Mouse (Mus musculus) gastrocnemius, adult 8-10 months (tissue): ENCODE results near the gene Pttg1ip. TPM values are rescaled to one million over a fixed set of nuclear protein-coding genes. Genes with fewer than 3 reads are reported as not detected.
A peak's percentile ranks its signal among the peaks of the same experiment; 100 is the strongest.

Experiments
- DNase-seq, 2 experiments: peaks; one replicate each; pipeline ENCODE4 v3.0.0; 2022; ENCODE audit warnings: low spot score in 2 of 2
- total RNA-seq, 4 experiments: library from RNA; stranded (reverse); gene quantifications; 2 replicates each; pipeline ENCODE4 v1.2.4; 2022

Gene Pttg1ip
- total RNA-seq, 4 experiments from 2014 or later: 15.4 to 30.1 (median 25.8) TPM

DNA sequence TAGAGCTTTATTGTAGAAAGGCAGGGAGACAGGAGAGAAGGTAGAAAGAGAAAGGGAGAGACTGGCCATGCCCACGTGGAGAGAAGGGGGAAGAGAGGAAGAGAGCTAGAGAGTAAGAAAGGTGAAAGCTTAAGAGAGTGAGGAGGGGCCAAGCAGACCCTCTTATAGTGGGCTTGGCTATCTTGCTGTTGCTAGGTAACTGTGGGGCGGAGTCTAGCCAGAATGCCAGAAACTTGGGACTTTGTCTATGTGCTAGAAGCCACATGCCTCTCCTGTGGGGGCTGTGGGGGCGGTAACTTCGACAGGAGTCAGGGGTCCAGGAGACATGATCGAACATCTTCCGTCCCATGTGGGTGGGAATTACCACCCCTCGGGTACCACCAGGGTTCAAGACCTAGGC, 12.0 kb upstream of the Pttg1ip start:
- no peak for DNase-seq

DNA sequence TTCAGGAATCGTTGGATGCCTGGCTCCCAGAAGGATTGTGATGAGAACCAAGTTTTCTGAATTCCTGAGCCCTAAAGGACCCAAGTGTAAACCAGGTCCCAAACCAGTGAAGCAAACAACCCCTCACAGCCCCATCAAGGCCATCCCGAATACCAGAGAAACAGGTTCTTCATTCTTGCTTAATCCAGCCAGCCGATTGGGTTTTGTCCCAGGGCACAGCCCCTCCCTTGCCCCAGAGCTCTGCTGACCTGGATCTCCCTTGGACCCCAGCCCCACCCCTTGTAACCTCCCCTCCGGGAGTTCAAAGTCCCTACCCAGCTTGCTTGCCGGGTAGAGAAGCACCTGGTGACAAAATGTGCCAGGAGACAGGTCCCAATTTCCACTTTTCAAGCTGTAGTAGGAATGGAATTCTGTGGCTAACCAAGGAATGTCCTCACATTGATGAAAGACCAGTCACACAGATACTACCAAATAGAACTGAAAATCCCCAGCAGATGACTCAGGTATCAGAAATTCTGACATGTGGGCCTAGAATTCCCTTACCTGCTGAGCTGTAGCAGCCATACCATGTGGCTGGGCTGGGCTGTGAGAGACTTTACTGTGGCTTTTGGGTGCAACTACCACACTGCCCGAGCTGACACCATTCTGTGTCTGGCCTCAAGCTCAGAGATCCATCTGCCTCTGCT, 11.4 kb upstream of the Pttg1ip start:
- DNase-seq: no peak

DNA sequence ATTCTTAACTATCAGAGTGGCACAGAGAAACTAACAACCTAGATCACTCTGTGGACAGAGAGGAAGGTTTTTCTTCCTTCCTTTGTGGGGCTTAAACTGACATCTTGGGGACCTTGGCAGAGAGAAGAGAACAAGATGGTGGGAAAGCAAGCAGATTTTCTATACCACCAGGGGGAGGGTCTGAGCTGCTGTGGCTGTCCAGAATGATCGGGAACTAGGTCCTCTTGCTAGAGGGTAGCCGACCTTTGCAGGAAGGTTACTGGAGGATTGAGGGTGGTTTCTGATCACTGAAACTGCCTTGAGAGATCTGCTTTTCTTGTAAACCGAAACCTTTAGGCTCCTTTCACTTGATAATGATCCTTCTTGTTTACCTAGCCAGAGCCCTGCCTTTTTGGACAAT, 9.3 kb upstream of the Pttg1ip start:
- no peak for DNase-seq

DNA sequence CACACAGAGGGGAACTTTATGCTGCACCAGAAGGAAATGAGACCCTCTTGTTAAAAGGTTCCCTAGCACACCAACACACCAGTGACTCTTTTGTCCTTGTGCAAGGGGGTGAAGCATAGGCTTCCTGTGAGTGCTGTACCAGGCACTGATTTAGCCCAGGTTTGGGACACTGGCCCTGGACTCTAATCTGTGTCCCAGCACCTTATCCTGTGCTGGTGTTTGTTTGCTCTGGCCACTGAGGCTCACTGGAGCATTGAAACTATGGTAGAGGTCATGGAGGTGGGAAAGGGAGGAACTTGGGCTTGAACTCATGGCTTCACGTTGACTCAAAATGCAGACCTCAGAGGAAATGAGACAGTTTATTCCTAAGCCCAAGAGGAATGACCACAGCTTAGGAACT, 8.4 kb upstream of the Pttg1ip start:
- DNase-seq: no peak

DNA sequence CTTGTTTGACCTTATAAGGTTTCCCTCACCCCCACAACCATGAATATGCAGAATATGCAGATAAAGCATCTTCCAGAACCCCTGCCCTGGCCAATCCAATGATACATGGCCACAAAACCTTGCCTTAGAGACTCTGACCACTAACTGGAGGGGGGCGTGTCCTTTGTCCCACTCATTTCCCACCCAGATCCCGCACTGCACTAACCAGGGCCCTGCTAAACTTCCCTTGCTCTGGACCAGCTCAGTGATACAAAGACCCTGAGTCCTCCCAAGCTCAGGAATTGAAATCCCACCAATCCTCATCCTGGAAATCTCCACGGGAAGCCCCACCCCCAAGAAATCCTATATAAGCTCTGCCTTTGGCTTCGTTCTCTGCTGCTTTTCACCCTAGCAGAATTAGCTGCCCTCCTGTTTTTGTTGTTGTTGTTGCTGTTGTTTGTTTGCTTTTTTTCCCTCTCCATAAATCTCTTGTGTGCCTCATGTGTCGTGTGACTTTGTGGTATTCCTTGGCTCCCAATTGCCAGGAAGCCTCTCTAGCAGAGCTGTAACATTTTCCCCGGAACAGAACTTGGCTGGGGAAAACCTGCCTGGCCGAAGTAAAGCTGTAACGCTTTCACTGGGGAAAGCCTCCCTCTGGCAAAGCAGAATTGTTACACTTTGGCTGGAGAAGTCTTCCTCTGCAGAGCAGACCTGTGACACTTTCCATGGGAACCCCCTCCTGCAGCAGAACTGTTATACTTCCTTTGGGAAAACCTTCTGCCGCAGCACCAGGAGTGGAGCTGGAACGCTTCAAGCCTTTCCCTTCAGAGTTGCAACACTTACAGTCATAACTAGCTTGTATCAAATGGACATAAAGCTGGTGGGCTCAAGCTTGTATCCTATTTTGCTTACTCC, 1.2 kb upstream of the Pttg1ip start:
- DNase-seq: no peak

DNA sequence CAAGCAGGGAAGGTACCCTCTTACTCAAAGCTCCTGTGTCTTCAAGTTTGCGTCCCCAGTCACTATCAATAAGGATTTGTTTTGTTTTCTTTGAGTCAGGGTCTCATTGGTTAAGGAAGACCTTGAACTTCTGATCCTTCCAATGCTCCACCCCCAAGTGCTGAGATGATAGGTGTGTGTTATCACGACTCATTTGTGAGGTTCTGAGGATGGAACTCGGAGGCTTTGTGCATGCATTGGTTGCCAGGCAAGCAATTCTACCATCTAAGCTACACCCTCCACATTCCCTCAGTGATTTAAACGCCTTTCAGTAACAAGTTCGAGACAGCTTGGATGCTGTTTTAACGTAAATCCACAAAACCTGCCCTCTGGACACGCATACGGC, 505 bp upstream of the Pttg1ip start:
- DNase-seq: no peak

DNA sequence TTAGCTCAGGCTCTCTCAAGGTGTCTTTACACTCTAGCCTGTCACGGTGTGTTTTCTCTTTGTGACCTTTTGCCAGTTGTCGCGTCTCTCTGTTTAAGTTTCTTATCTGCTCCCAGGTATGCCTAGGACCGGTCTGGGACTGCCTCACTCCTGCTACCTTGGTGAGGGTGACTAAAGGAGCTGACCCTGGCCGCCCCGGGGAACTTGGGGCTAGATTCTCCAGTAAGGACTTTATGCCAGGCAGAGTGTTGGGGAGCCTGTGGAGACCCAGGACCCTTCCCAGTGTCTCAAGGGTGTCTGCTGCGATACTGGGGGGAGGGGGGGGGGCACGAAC, 732 bp downstream of the Pttg1ip start:
- DNase-seq: no peak

DNA sequence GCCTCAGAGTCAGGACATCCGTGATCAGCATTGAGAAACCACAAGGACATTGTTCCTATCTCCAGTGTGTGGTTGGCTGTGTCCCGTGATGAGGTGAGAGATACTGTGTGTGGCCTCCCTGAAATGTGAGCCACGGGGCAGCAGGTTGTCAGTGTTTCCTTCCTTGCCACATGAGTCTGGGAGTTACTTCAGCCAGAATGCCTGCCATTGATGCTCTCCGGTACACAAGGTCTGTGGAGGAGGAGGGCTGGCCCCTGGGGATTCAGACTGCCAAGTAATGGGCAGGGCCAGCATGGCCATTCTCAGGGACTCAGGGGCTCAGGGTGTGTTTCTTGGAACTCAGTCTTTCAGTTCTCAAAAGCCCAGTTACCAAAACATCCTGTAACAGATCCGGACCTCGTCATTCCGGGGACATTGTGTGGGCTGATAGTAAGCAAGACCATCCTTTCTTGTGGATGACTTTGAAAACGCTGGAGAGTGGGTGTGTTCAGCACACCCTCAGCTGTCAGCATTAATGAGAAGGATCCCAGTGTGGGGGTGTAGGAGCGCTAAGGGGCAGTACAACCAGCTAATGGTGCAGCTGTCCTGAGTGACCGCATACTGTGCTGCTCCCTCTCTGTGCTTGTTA, 2.4 kb downstream of the Pttg1ip start:
- no peak for DNase-seq

DNA sequence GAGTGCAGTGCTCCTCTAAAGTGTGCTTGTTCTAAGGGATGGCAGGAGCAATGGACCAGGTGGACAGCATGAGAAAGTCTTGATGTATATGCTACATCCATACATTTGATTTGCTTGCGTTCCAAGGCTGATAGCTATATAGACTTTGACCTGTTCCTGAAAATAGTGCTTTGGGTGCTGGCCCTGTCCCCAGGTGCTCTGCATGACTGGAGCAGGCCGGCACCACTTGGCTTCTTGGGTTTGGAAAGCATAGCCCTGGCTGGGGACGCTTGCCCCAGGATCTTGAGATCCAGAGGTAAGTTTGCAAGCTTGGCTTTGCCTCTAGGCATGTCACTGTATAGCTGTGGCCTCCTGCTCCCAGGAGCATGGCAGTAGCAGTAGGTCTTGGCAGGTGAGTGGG, 5.1 kb downstream of the Pttg1ip start:
- DNase-seq: no peak

DNA sequence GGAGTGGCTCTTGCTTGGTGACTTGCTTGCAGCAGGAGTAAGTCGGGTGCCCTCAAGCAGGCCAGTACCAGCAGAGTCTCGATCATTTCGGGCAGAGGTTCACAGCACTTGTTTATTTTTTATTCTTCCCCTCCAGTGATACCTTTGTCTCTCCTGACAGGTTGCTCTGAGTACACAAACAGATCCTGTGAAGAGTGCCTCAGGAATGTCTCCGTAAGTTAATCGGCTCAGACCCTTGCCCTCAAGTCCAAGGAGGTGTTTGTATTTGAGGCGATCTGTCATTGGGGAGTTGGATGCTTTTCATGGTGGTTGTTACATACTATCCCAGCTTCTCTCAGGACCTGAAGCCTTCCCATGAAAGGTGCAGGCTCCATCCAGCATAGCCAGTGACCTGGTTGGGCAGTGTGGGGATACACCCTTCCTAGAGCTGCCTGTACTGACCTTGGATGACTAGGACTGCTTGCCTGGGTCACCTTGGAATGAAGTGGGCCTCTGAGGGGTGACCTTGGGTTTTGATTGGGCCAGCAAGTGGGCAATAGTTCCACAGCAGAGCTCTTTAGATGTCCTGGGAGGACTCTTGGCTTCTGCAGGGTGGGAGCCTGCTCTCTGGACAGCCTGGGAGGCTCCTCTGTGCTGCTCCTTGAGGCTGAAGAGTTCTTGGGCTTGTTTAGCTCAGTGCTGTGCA, 5.7 kb downstream of the Pttg1ip start:
- no peak for DNase-seq

DNA sequence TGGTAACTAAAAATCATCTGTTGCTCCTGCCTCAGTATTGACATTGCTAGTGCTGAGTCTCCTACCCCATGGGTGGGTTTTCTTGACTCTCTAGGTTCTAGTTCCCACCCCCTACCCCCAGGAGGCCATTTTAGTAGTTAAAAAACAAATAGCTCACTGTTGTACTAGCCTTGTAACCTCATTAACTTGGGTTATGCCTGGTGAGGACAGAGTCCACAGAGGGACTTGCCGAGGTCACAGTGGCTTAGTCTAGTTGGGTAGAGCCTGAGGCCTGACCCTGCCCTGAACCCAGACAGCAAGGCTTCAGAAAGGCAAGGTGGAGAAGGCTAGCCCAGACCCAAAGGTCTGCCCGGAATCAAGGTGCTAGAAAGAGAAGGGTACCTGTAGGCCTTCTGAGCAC, 6.5 kb downstream of the Pttg1ip start:
- no peak for DNase-seq

DNA sequence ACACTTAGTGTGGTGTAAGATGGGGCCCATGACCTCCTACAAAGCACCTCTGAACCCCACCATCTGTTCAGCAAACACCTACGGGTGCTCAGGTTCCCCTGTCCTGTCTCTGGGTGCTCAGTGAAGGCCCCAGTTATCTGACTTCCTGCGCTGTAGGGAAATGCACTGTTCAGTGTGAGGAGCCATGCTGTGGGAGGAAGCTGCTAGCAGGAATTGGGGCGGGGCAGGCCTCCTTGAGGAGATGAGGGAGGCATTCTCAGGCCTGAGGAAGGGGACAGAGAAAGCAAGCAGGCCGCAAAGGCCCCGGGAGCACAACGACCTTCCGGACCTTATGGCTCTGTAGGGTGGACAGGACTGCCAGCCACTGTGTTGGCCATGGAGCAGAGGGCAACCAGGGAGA, 7.6 kb downstream of the Pttg1ip start:
- no peak for DNase-seq

DNA sequence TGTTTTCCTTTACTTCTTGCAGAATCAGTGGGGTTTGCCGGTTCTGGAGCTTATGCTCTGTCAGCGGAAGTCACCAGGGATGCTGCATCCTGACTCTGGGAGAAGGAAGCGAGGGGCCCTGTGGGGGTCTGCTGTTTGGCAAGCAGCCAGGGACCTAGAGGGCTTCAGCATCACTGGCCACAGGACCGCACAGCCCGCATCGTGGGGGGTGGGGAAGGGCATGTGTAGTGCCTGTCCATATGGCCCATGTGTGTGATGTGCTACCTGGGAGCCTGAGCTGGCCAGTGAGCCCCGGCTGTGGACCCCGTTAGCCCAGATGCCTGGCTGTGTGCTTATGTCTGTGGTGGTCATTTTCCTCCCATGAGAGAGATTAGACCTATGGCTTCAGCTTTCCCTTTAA, 8.2 kb downstream of the Pttg1ip start:
- DNase-seq: no peak

DNA sequence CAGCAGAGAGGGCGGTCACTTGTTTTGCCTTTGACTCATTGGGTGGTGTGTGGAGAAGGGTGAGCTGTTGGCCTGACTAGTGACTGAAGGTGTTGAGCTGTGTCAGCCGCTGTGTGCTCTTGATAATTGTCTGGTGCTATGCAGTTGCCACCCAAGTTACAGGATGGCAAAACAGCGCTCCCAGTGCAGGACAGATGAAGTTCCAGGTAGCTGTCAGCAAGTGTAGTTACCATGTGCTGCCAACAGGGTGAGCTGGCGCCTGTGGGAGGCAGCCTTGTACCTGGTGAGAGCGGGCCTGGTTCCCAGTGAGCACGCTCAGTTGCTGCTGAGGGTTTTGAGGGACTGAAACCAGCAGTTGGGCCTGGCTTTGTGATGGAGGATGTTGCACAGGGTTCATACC, 9.3 kb downstream of the Pttg1ip start:
- no peak for DNase-seq

DNA sequence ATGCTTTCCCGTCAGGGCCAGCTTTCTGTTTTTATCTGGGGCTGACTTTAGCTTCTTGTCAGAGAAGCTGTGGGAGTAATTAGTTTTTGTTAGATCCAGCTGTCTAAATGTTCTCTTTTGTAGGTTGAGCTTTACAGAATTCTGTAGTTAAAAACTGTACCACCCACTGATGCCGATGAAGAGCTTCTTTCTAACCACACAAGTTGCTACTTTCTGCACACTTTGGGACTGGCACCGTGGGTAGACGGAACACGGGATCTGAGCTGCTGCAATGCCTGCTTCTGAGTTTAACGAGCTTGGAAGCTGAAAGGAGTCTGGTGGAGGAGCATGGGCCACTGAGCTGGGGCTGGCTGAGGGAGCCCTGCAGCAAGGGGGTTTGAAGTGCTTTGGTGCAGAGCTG, 10.0 kb downstream of the Pttg1ip start:
- no peak for DNase-seq

DNA sequence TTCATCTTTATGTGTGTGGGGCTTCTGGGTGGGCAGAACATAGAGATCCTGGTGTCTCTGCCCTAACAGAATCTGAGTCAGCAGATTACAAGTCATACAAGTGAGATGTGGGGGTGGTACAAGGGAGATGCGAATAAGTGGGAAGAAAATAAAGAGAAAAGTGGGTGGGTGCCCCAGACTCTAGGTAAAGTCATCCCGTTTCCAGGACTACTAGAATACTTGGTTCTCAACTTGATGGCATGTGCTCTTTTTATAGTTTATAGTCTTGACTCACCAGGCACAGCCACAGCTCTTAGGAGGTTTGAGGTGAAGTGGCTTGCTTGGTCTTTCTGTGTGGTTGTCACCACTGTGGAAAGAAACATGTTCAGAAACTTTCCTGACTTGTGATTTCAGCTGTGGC, 14.5 kb downstream of the Pttg1ip start:
- DNase-seq: no peak

DNA sequence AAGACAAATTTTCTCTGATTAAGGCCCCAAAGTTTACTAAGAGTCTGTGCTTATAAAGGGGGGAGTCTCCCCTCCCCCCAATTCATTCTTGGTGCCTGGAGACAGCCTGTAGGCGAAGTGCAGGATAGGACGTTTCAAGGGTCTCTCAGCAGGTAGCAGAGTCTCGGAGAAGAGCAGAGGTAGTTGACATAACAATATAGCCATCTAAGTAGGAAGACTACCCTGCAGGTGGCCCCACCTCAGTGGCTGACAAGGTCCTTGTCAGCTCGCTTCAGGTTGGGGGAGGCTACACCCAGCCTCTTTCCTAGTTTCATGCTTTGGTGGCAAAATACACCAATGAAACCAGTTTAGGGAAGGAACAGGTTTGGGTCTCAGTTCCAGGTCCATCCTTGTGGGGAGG, 21.5 kb downstream of the Pttg1ip start:
- no peak for DNase-seq

DNA sequence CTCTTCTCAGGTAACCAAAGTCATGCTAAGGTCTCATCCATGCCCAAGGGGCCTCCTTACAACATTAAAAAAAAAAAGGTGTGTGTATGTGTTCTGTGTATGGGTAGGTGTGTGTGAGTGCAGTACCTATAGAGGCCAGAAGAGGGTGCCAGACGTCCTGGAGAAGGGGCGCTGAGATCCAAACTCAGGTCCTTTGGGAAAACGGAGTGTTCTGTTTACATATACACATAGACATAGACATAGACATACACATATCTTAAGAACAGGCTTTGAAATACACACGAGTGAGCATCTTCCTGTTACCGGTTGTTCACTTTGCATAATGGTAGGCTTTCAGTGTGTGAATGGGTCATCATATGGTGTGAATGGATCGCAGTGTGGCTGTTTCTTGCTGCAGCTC, 22.6 kb downstream of the Pttg1ip start:
- DNase-seq: no peak

DNA sequence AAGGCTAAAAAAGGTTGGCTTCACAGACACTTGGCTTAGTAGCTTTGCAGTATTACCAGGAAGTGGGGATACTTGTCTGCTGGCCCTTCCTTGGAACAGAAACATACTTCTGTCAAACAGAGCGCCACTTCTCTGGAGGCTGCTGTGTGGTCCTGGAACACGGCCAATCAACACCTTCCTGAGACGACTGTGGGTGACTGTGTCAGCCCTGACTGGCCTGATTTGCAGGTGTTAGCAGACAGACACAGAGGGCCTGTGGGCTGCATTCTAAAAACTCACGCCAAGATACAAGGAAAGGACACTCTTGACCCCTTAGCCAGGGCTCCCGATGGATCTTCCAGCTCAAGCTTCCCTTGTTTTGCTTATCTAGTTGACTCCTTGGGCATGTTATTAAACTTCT, 23.4 kb downstream of the Pttg1ip start:
- no peak for DNase-seq

DNA sequence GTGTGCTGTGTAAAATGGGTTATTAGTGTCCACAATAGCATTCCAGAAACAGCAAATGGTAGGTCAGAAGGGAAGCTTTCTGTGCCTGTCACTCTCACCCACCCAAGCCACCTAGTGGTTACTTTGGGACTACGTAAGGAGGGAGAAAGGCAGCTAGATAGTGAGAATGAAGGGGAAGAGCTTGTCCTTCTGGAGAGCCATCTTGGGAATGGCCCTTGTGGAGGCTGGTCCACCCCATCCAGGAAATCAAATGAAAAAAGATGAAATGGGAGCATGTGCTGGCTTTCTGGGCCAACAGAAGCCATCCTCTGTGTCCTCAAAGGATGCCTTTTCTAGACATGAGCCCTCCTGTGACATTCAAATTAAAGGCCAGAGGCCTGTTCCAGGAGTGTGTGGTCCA, 23.8 kb downstream of the Pttg1ip start:
- DNase-seq: no peak

DNA sequence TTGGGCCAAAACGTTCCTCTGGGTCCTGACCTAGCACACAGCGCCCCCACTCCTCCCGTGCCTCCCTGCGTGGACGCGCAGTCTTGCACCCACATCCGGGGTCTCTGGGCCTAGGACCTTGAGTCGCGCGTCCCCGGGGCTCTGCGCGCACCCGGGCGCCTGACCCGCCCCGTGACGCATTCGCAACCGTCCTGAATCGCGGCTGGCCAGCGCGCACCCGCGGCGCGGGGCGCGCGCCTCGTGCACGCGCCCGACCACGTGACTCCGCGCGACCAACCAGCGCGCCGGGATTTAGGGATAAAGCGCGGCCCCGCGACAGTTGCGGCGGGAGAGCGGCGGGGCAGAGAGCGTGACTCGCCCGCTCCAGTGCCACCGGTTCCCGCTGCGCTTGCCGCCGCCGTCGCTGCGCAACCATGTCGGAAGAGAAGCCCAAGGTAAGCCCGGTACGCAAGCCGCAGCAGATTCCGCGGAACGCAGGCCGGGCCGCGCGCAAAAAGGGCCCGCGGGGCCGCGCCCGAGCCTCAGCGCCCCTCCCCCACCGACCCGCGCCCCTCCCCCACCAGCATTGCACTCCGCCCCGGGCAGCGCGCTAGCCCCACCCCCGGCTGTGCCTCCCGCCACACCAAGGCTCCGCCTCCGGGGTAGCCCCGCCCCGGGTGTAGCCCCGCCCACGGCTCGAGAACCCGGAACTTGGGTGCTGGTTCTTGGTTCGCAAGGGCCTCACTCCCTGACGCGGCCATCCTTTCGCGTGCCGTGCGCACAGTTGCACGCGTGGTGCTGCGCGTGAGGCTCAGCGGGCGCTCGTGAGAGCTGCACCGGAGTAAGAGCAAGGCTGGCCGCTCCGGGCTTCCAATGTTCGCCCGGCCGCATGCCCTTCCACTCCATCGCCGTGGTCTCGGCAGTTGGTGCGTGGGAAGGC, 24.6 kb downstream of the Pttg1ip start, which contains the start of the genes Sumo3 and Gm49325:
Gene Sumo3 (plus strand): TSS at position 190 of the 919 bp plus-strand sequence.
Gene Gm49325 (plus strand): TSS at position 290 of the 919 bp plus-strand sequence.
- DNase-seq: peak; percentile 94 to 96
